Mouse (Mus musculus) kidney, postnatal 0 days (tissue): ENCODE data around the gene B3galt4. TPM values are rescaled to one million over a fixed set of nuclear protein-coding genes. Genes with fewer than 3 reads are reported as not detected.
"Not testable (repeated sequence)": the region's sequence is repeated elsewhere in the genome, so short reads cannot be mapped to it uniquely, and the experiment has no call there.

Source experiments
- ATAC-seq: fragments of 200-750 bp; cut with Nextera tagmentation; replicated peaks from 2 replicates; pipeline ENCODE4 v1.8.0; 2017; ENCODE audit warnings: low read depth, moderate number of reproducible peaks, moderate TSS enrichment, moderate library complexity; ENCODE audit not compliant: low FRiP score
- DNase-seq: peaks from one replicate; pipeline ENCODE4 v3.0.0-alpha.2; 2016; ENCODE audit warnings: low spot score
- H3K27ac ChIP-seq: fragments of 300-500 bp; sonication (generic); 2 replicates; pipeline ENCODE4 v1.5.1; 2014; ENCODE audit warnings: mild to moderate bottlenecking
- H3K27me3 ChIP-seq: fragments of 300-500 bp; sonication (generic); 2 replicates; pipeline ENCODE4 v1.6.1; 2014; ENCODE audit warnings: low read length, mixed read lengths; ENCODE audit not compliant: insufficient read depth
- H3K36me3 ChIP-seq: fragments of 300-500 bp; sonication (generic); 2 replicates; pipeline ENCODE4 v1.6.1; 2014; ENCODE audit warnings: low read length, mixed read lengths; ENCODE audit not compliant: insufficient read depth
- H3K4me1 ChIP-seq: fragments of 300-500 bp; sonication (generic); replicated peaks from 2 replicates; pipeline ENCODE4 v1.6.1; 2014; ENCODE audit warnings: antibody characterized with exemption, low read length, mixed read lengths; ENCODE audit not compliant: insufficient read depth
- H3K4me2 ChIP-seq: fragments of 300-500 bp; sonication (generic); 2 replicates; pipeline ENCODE4 v1.6.1; 2014; ENCODE audit warnings: mild to moderate bottlenecking, low read length, moderate library complexity, mixed read lengths
- H3K4me3 ChIP-seq: fragments of 300-500 bp; sonication (generic); replicated peaks from 2 replicates; pipeline ENCODE4 v1.5.1; 2014; ENCODE audit warnings: low read depth, low read length
- H3K9ac ChIP-seq: fragments of 300-500 bp; sonication (generic); 2 replicates; pipeline ENCODE4 v1.6.1; 2014; ENCODE audit warnings: low read depth, low read length
- H3K9me3 ChIP-seq: fragments of 300-500 bp; sonication (generic); replicated peaks from 2 replicates; pipeline ENCODE4 v1.6.1; 2016; ENCODE audit warnings: low read length, inconsistent platforms, mixed read lengths
- CTCF ChIP-seq: IDR thresholded peaks from 2 replicates; pipeline ENCODE4 v1.5.1; 2016; ENCODE audit warnings: antibody characterized with exemption, low read depth, mild to moderate bottlenecking, moderate library complexity
- WGBS: fragments of 180-500 bp; shearing (Covaris S2); extraction: QIAGEN DNeasy Blood & Tissue Kit; methylation state at CpG from one replicate; pipeline ENCODE4 v1.1.7; 2014; 5-methylcytosine and 5-hydroxymethylcytosine counted together
- polyA plus RNA-seq: library from polyadenylated mRNA; unstranded; fragments of >200 nt; fragmentation: Nextera tagmentation; extraction: Ambion mirVana; gene quantifications from 2 replicates; pipeline ENCODE4 v1.2.1, GENCODE M21; 2015

The B3galt4 gene
- 6.7 and 8.1 TPM in 2 replicates for polyA plus RNA-seq

GRCm38 (mm10) chr17:33951021-33951946, at the start of gene B3galt4:
TSS of gene B3galt4 (minus strand) at chr17:33951488.
- Histone ChIP-seq H3K9ac (peak within 1 kb of the TSS; percentile 66), H3K36me3 (peaks cover 25% of the 10 kb centered on the region; the same call in 1 of the 2 replicates), H3K4me3 (peak within 1 kb of the TSS; percentile 43), H3K27ac (peak within 1 kb of the TSS; percentile 89), H3K4me2 (peak within 1 kb of the TSS; percentile 86), H3K27me3 (no peaks in the 10 kb centered on the region), H3K4me1 (peaks cover 29% of the 10 kb centered on the region), H3K9me3 (no peaks in the 10 kb centered on the region)
- peak; percentile 93 for DNase-seq
- WGBS, result 1% methylated on average over 45 of the region's 45 CpGs
- TF ChIP-seq CTCF, result 0 out of 2 replicates have a peak, but pooled peaks have one; percentile 11
- peak; percentile 77 for ATAC-seq

- H3K27me3 ChIP-seq, ATAC-seq, H3K9me3 ChIP-seq, H3K4me3 ChIP-seq, H3K27ac ChIP-seq, H3K36me3 ChIP-seq, H3K4me2 ChIP-seq, DNase-seq, H3K4me1 ChIP-seq, H3K9ac ChIP-seq: not testable (repeated sequence)
- WGBS, result 40% methylated on average over 2 of the region's 2 CpGs
Observed at GRCm38 (mm10) chr17:34000796-34001195, 49.5 kb upstream of the B3galt4 start.

DNA sequence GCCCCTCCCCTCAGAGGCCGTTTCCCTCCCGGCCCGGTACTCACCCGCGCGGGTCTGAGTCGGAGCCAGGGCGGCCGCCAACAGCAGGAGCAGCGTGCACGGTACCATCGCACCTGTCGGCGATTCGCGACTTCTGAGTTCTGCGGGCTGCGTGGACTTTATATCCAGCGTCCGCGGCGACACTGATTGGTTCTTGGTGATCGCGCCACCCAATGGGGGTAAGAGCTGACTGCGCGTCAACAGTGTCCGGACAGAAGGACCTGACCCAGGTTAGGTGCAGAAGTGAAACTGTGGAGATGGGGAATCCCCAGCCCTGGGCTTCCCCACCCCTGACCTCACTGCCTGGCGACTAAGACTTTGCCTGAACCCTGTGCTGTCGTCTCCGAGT, 48.9 kb upstream of the B3galt4 start, which contains the start of gene H2-K1:
H2-K1 (minus strand) TSS at position 198 of the 388 bp plus-strand sequence.
- Histone ChIP-seq H3K36me3 (no peaks in the 10 kb centered on the region), H3K4me2 (peak within 1 kb of the TSS; percentile 99), H3K4me1 (no peaks in the 10 kb centered on the region), H3K4me3 (peak within 1 kb of the TSS; percentile 64), H3K27me3 (no peaks in the 10 kb centered on the region), H3K27ac (no peak within 1 kb of the TSS), H3K9me3 (no peaks in the 10 kb centered on the region), H3K9ac (peak within 1 kb of the TSS; percentile 47)
- ATAC-seq (peak; percentile 93), DNase-seq (peak; percentile 85)
- no peak for TF ChIP-seq CTCF
- WGBS, result 0% methylated on average over 26 of the region's 30 CpGs

GRCm38 (mm10) chr17:33999341-34000149, 48.3 kb upstream of the B3galt4 start:
- DNase-seq, result no peak
- Histone ChIP-seq H3K27ac (no peak overlapping the region), H3K27me3 (no peaks in the 10 kb centered on the region), H3K9ac (peak overlapping the region; percentile 47), H3K4me1 (no peaks in the 10 kb centered on the region), H3K4me2 (peak overlapping the region; percentile 99), H3K36me3 (no peaks in the 10 kb centered on the region), H3K9me3 (no peaks in the 10 kb centered on the region), H3K4me3 (peak overlapping the region; percentile 64)
- no peak for TF ChIP-seq CTCF
- WGBS, result 2% methylated on average over 83 of the region's 87 CpGs
- ATAC-seq, result peak; percentile 38

- not testable (repeated sequence) for H3K4me3 ChIP-seq, H3K4me2 ChIP-seq, H3K27me3 ChIP-seq, H3K27ac ChIP-seq, H3K9me3 ChIP-seq, H3K36me3 ChIP-seq, DNase-seq, H3K4me1 ChIP-seq, ATAC-seq, H3K9ac ChIP-seq
- WGBS, result 55% methylated on average over 5 of the region's 5 CpGs
Observed at GRCm38 (mm10) chr17:33998697-33999096, 47.4 kb upstream of the B3galt4 start.

DNA sequence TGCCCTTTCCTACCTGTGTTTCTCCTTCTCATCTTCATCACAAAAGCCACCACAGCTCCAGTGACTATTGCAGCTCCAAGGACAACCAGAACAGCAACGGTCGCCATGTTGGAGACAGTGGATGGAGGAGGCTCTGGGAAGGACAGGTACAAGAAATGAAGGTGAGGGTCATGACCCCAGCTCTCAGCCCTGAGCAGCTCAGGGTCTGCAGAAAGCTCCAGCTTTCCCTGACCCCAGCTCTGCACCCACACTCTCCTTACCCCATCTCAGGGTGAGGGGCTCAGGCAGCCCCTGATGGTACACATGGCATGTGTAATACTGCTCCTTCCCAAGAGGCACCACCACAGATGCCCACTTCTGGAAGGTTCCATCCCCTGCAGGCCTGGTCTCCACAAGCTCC, 45.7 kb upstream of the B3galt4 start:
- DNase-seq, H3K36me3 ChIP-seq, H3K27me3 ChIP-seq, H3K9ac ChIP-seq, H3K4me3 ChIP-seq, H3K4me1 ChIP-seq, H3K4me2 ChIP-seq, ATAC-seq, H3K9me3 ChIP-seq, H3K27ac ChIP-seq: not testable (repeated sequence)
- 85% methylated on average over 2 of the region's 2 CpGs for WGBS
